Mouse (Mus musculus): ENCODE measurements around the gene B230307C23Rik.
"Not testable (repeated sequence)": the region's sequence is repeated elsewhere in the genome, so short reads cannot be mapped to it uniquely, and the experiment has no call there.

Gene B230307C23Rik

GRCm38 (mm10) chr16:98022081-98022480, 25.0 kb downstream of the B230307C23Rik start:
- no peak for DNase-seq

- no peak for DNase-seq
These were observed 25.7 kb downstream of the B230307C23Rik start for GRCm38 (mm10) chr16:98022657-98023345.

- not testable (repeated sequence) for DNase-seq
These were observed 29.1 kb downstream of the B230307C23Rik start for GRCm38 (mm10) chr16:98026186-98026585.

GRCm38 (mm10) chr16:98034971-98035370, 37.9 kb downstream of the B230307C23Rik start:
- not testable (repeated sequence) for DNase-seq

GRCm38 (mm10) chr16:98041676-98042075, 44.6 kb downstream of the B230307C23Rik start:
- DNase-seq, result peak; percentile 7 to 16

- not testable (repeated sequence) for DNase-seq
These were observed 82.3 kb downstream of the B230307C23Rik start for GRCm38 (mm10) chr16:98079382-98079781.

GRCm38 (mm10) chr16:98081140-98081539, 84.0 kb downstream of the B230307C23Rik start:
- not testable (repeated sequence) for DNase-seq
